Mouse (Mus musculus): ENCODE results near the gene Agap3. TPM values are rescaled to one million over a fixed set of nuclear protein-coding genes. Genes with fewer than 3 reads are reported as not detected.

Gene Agap3
- total RNA-seq, 2 experiments from 2014 or later = 89.1 to 98.9 TPM

- no peak for DNase-seq
Observed at GRCm38 (mm10) chr5:24521366-24521765, 69.4 kb downstream of the Agap3 start.

GRCm38 (mm10) chr5:24523806-24524205, 71.8 kb downstream of the Agap3 start:
- no peak for DNase-seq

GRCm38 (mm10) chr5:24524522-24524921, 72.5 kb downstream of the Agap3 start:
- DNase-seq = no peak

- DNase-seq = no peak
Observed at GRCm38 (mm10) chr5:24525360-24526189, 73.6 kb downstream of the Agap3 start.

- DNase-seq = no peak
Observed at GRCm38 (mm10) chr5:24526190-24526888, 74.4 kb downstream of the Agap3 start.

- DNase-seq = peak in 1 of 2 experiments; percentile 15
Observed at GRCm38 (mm10) chr5:24526889-24527230, 74.9 kb downstream of the Agap3 start, which contains the start of gene Gbx1. Gene Gbx1, minus strand, starts transcription at chr5:24527202.

- DNase-seq = no peak
Observed at GRCm38 (mm10) chr5:24527780-24528179, 75.8 kb downstream of the Agap3 start.

GRCm38 (mm10) chr5:24530042-24530689, 78.2 kb downstream of the Agap3 start:
- peak; percentile 90 to 98 for DNase-seq

GRCm38 (mm10) chr5:24533391-24533790, 81.4 kb downstream of the Agap3 start:
- DNase-seq = no peak

GRCm38 (mm10) chr5:24534292-24534691, 82.3 kb downstream of the Agap3 start:
- no peak for DNase-seq

GRCm38 (mm10) chr5:24535731-24536130, 83.8 kb downstream of the Agap3 start:
- peak; percentile 35 to 49 for DNase-seq

GRCm38 (mm10) chr5:24536511-24536910, 84.5 kb downstream of the Agap3 start:
- no peak for DNase-seq

- DNase-seq = peak in 1 of 2 experiments; percentile 31
Observed at GRCm38 (mm10) chr5:24537618-24538017, 85.6 kb downstream of the Agap3 start.

GRCm38 (mm10) chr5:24539571-24540296, 87.8 kb downstream of the Agap3 start:
- DNase-seq = no peak

GRCm38 (mm10) chr5:24540387-24541143, 88.6 kb downstream of the Agap3 start, which contains the start of gene Asb10:
Gene Asb10, minus strand, starts transcription at chr5:24540978.
- DNase-seq = peak; percentile 87 to 88

GRCm38 (mm10) chr5:24541144-24541569, 89.2 kb downstream of the Agap3 start:
- peak; percentile 18 to 50 for DNase-seq

- peak in 1 of 2 experiments; percentile 34 for DNase-seq
Observed at GRCm38 (mm10) chr5:24542643-24543042, 90.7 kb downstream of the Agap3 start.

GRCm38 (mm10) chr5:24550598-24551316, 98.8 kb downstream of the Agap3 start:
- DNase-seq = peak in 1 of 2 experiments; percentile 30

- no peak for DNase-seq
Observed at GRCm38 (mm10) chr5:24551317-24551688, 99.3 kb downstream of the Agap3 start.

All from heart, adult 18-20 months (tissue).